Mouse (Mus musculus): ENCODE measurements around the gene Gm17467.
"Not testable (repeated sequence)": the region's sequence is repeated elsewhere in the genome, so short reads cannot be mapped to it uniquely, and the experiment has no call there.

The Gm17467 gene

GRCm38 (mm10) chrX:123704691-123705090 lies at the start of gene Gm17467:
Gene Gm17467, minus strand, starts transcription at chrX:123704791.
- DNase-seq (ENCODE audit: low read depth, low spot score) = not testable (repeated sequence)

Measured in ES-CJ7 (cell line).